Comparison of ENCODE assay signal across 7 mouse cellular contexts in the genomic region with DNA sequence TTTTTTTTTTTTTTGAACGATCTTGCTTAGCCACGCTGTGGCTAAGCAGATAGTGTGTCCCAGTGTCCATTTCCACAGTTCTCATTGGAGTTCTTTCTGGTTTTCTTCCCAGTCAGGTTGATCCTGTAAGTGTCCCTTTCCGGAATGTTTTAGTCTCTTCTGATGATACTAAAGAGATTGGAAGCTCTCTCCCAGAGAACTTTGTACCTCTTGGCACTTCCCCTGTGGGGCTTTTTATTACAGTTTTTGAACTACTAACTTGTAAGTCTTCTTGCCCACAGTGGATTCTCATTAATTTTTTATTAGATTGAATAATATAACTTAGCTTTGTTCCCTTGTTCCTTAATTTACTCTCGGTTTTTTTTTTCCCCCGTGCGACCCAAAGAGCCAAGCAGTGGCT. TPM values are rescaled to one million over a fixed set of nuclear protein-coding genes. Genes with fewer than 3 reads are reported as not detected.
DNase-seq lines count a peak whose midpoint lies in the region; ATAC-seq and TF ChIP-seq lines count a peak whose summit lies in the region.

No protein-coding gene starts in this region.

- peak overlapping the region; percentile 98 for H3K4me3 ChIP-seq in megakaryocyte, embryonic 14.5 days (replicated peaks)
- H3K4me3 ChIP-seq in forebrain, embryonic 14.5 days (ENCODE audit: low read depth, low read length), result peak overlapping the region; percentile 73
- H3K4me3 ChIP-seq in limb, embryonic 15.5 days, result peak overlapping the region; percentile 90
- H3K4me3 ChIP-seq in stomach, postnatal 0 days (ENCODE audit: low read depth, low read length), result peak overlapping the region; percentile 84

- DNase-seq in forebrain, embryonic 14.5 days (ENCODE audit: low spot score), result no peak
- DNase-seq in stomach, postnatal 0 days (ENCODE audit: low spot score), result no peak
- DNase-seq in frontal cortex, postnatal 36 days (ENCODE audit: low spot score in 2 of 2), result no peak
- DNase-seq in urinary bladder, postnatal 10 days (ENCODE audit: low spot score), result no peak

- no peak for TF ChIP-seq EP300 in stomach, postnatal 0 days (optimal IDR thresholded peaks at IDR 0.05)

- ATAC-seq in megakaryocyte, adult 5-6 weeks (ENCODE audit: poor library complexity, severe bottlenecking), result no peak
- ATAC-seq in forebrain, embryonic 14.5 days, result no peak
- ATAC-seq in limb, embryonic 15.5 days (ENCODE audit: insufficient number of reproducible peaks, low FRiP score, low TSS enrichment, low read depth), result no peak
- ATAC-seq in stomach, postnatal 0 days (ENCODE audit: low FRiP score, low TSS enrichment), result no peak

- H3K4me2 ChIP-seq in forebrain, embryonic 14.5 days (ENCODE audit: low read length), result peak overlapping the region; percentile 67
- peak overlapping the region; percentile 67 for H3K4me2 ChIP-seq in limb, embryonic 15.5 days
- peak overlapping the region; percentile 70 for H3K4me2 ChIP-seq in stomach, postnatal 0 days (replicated peaks; ENCODE audit: low read depth)

- peaks cover 50% of the 10 kb centered on the region for H3K4me1 ChIP-seq in megakaryocyte, embryonic 14.5 days
- H3K4me1 ChIP-seq in forebrain, embryonic 14.5 days (ENCODE audit: control insufficient read depth, insufficient read depth, low read length), result peaks cover 11% of the 10 kb centered on the region
- H3K4me1 ChIP-seq in limb, embryonic 15.5 days, result peaks cover 13% of the 10 kb centered on the region
- H3K4me1 ChIP-seq in stomach, postnatal 0 days (replicated peaks; ENCODE audit: control insufficient read depth, insufficient read depth), result no peaks in the 10 kb centered on the region; the same call in 1 of the 2 replicates

- peaks cover 13% of the 10 kb centered on the region for H3K36me3 ChIP-seq in megakaryocyte, embryonic 14.5 days (replicated peaks; ENCODE audit: low read length)
- H3K36me3 ChIP-seq in forebrain, embryonic 14.5 days (ENCODE audit: control insufficient read depth, insufficient read depth, low read length), result no peaks in the 10 kb centered on the region
- peaks cover 4% of the 10 kb centered on the region; the same call in 1 of the 2 replicates for H3K36me3 ChIP-seq in limb, embryonic 15.5 days
- H3K36me3 ChIP-seq in stomach, postnatal 0 days (ENCODE audit: control insufficient read depth, insufficient read depth, low read length), result no peaks in the 10 kb centered on the region

- TF ChIP-seq CTCF in stomach, postnatal 0 days (IDR thresholded peaks at IDR 0.05; ENCODE audit: low read depth), result no peak

- peak overlapping the region; percentile 69; the same call in 1 of the 2 replicates for H3K9ac ChIP-seq in forebrain, embryonic 14.5 days (ENCODE audit: low read length)
- H3K9ac ChIP-seq in limb, embryonic 15.5 days, result 0 out of 2 replicates have a peak overlapping the region, but pooled peaks have one; percentile 55
- peak overlapping the region; percentile 74 for H3K9ac ChIP-seq in stomach, postnatal 0 days (ENCODE audit: low read length)

- 48% methylated on average over 6 of the region's 6 CpGs for WGBS in forebrain, embryonic 14.5 days
- 26% methylated on average over 6 of the region's 6 CpGs for WGBS in limb, embryonic 15.5 days
- WGBS in stomach, postnatal 0 days, result 21% methylated on average over 6 of the region's 6 CpGs

- no peaks in the 10 kb centered on the region for H3K27me3 ChIP-seq in megakaryocyte, embryonic 14.5 days (replicated peaks)
- no peaks in the 10 kb centered on the region for H3K27me3 ChIP-seq in forebrain, embryonic 14.5 days (replicated peaks; ENCODE audit: control insufficient read depth, insufficient read depth, low read length)
- H3K27me3 ChIP-seq in limb, embryonic 15.5 days, result no peaks in the 10 kb centered on the region
- no peaks in the 10 kb centered on the region for H3K27me3 ChIP-seq in stomach, postnatal 0 days (ENCODE audit: control insufficient read depth, insufficient read depth, low read length)

- H3K9me3 ChIP-seq in megakaryocyte, embryonic 14.5 days, result no peaks in the 10 kb centered on the region
- H3K9me3 ChIP-seq in forebrain, embryonic 14.5 days (replicated peaks; ENCODE audit: control insufficient read depth, low read length), result no peaks in the 10 kb centered on the region
- no peaks in the 10 kb centered on the region for H3K9me3 ChIP-seq in limb, embryonic 15.5 days
- H3K9me3 ChIP-seq in stomach, postnatal 0 days (ENCODE audit: control insufficient read depth, low read length), result no peaks in the 10 kb centered on the region

- H3K27ac ChIP-seq in forebrain, embryonic 14.5 days (ENCODE audit: low read depth, low read length), result no peak overlapping the region
- no peak overlapping the region for H3K27ac ChIP-seq in limb, embryonic 15.5 days
- H3K27ac ChIP-seq in stomach, postnatal 0 days (replicated peaks), result no peak overlapping the region

RNA-seq across cellular contexts. Expression of a gene that starts 1.0 kb away (rescaled TPM):
- polyA plus RNA-seq in megakaryocyte, embryonic 14.5 days (2012; ENCODE audit: insufficient read depth, low replicate concordance), result 0.58 and 2.0 TPM in 2 replicates
- 23.2 and 26.1 TPM in 2 replicates for total RNA-seq in megakaryocyte, adult 5-6 weeks (2015)
- 20.7 and 25.3 TPM in 2 replicates for total RNA-seq in megakaryocyte, adult 5-6 weeks (2017)
- 43.9 and 44.9 TPM in 2 replicates for polyA plus RNA-seq in forebrain, embryonic 14.5 days (2014; fragmentation: Nextera tagmentation; extraction: Ambion mirVana)
- 53.0 and 54.6 TPM in 2 replicates for polyA plus RNA-seq in limb, embryonic 15.5 days (2015; fragmentation: Nextera tagmentation; extraction: Ambion mirVana)
- polyA plus RNA-seq in stomach, postnatal 0 days (2015; fragmentation: Nextera tagmentation; extraction: Ambion mirVana), result 51.4 and 55.0 TPM in 2 replicates

RNA-seq across cellular contexts. Expression of a gene that starts 1.2 kb away (rescaled TPM):
- polyA plus RNA-seq in megakaryocyte, embryonic 14.5 days (2012; ENCODE audit: insufficient read depth, low replicate concordance), result 6.5 and 13.1 TPM in 2 replicates
- 46.8 and 47.6 TPM in 2 replicates for total RNA-seq in megakaryocyte, adult 5-6 weeks (2015)
- total RNA-seq in megakaryocyte, adult 5-6 weeks (2017), result 110 and 118 TPM in 2 replicates
- polyA plus RNA-seq in forebrain, embryonic 14.5 days (2014; fragmentation: Nextera tagmentation; extraction: Ambion mirVana), result 15.7 and 18.6 TPM in 2 replicates
- 28.4 and 29.0 TPM in 2 replicates for polyA plus RNA-seq in limb, embryonic 15.5 days (2015; fragmentation: Nextera tagmentation; extraction: Ambion mirVana)
- polyA plus RNA-seq in stomach, postnatal 0 days (2015; fragmentation: Nextera tagmentation; extraction: Ambion mirVana), result 15.0 and 16.2 TPM in 2 replicates

RNA-seq across cellular contexts. Expression of a gene that starts 46.9 kb away (rescaled TPM):
- polyA plus RNA-seq in megakaryocyte, embryonic 14.5 days (2012; ENCODE audit: insufficient read depth, low replicate concordance), result 1.1 and 25.0 TPM in 2 replicates
- 98.2 and 100 TPM in 2 replicates for total RNA-seq in megakaryocyte, adult 5-6 weeks (2015)
- total RNA-seq in megakaryocyte, adult 5-6 weeks (2017), result 71.7 and 85.0 TPM in 2 replicates
- polyA plus RNA-seq in forebrain, embryonic 14.5 days (2014; fragmentation: Nextera tagmentation; extraction: Ambion mirVana), result 140 and 149 TPM in 2 replicates
- 156 and 159 TPM in 2 replicates for polyA plus RNA-seq in limb, embryonic 15.5 days (2015; fragmentation: Nextera tagmentation; extraction: Ambion mirVana)
- polyA plus RNA-seq in stomach, postnatal 0 days (2015; fragmentation: Nextera tagmentation; extraction: Ambion mirVana), result 83.6 and 91.5 TPM in 2 replicates

RNA-seq across cellular contexts. Expression of a gene that starts 47.0 kb away (rescaled TPM):
- polyA plus RNA-seq in megakaryocyte, embryonic 14.5 days (2012; ENCODE audit: insufficient read depth, low replicate concordance), result 0.44 and 2.8 TPM in 2 replicates
- 9.3 and 11.2 TPM in 2 replicates for total RNA-seq in megakaryocyte, adult 5-6 weeks (2015)
- total RNA-seq in megakaryocyte, adult 5-6 weeks (2017), result 9.2 and 11.2 TPM in 2 replicates
- polyA plus RNA-seq in forebrain, embryonic 14.5 days (2014; fragmentation: Nextera tagmentation; extraction: Ambion mirVana), result 16.4 and 16.6 TPM in 2 replicates
- polyA plus RNA-seq in limb, embryonic 15.5 days (2015; fragmentation: Nextera tagmentation; extraction: Ambion mirVana), result 18.7 and 18.8 TPM in 2 replicates
- polyA plus RNA-seq in stomach, postnatal 0 days (2015; fragmentation: Nextera tagmentation; extraction: Ambion mirVana), result 7.5 and 7.6 TPM in 2 replicates

Comparison
In these comparisons a context has a peak if more than half of its experiments do, and no peak if none do; other contexts are left out.
1. RNA of a gene that starts 1.0 kb away (polyA plus RNA-seq): 53.0 to 54.6 TPM in limb, embryonic 15.5 days, 51.4 to 55.0 TPM in stomach, postnatal 0 days and 43.9 to 44.9 TPM in forebrain, embryonic 14.5 days; 0.58 to 2.0 TPM in megakaryocyte, embryonic 14.5 days; every median in the first group is over 10 times any median in the second.
2. Peak in every context shown above with its lines, with median percentiles within 50 percentile points of each other: H3K4me3 ChIP-seq, H3K4me2 ChIP-seq and H3K9ac ChIP-seq.